Mouse (Mus musculus): Measurements from ENCODE around the gene Chrna1. TPM values are rescaled to one million over a fixed set of nuclear protein-coding genes. Genes with fewer than 3 reads are reported as not detected.

The Chrna1 gene
- not detected for polyA plus RNA-seq (2014; fragmentation: Illumina TruSeq; extraction: RNeasy Lipid Tissue Mini Kit (QIAGEN cat#74804); ENCODE audit: low read depth, low replicate concordance)

GRCm38 (mm10) chr2:73580166-73580565, at the start of gene Chrna1:
Chrna1 (minus strand) TSS chr2:73580338.

GRCm38 (mm10) chr2:73529356-73530330, 50.5 kb downstream of the Chrna1 start, which contains the start of gene Wipf1:
Wipf1 (minus strand) TSS chr2:73529734.

Other genes with a start within 250 kb of the Chrna1 start
- 10.0 TPM for gene Gpr155, start 193.8 kb downstream of the Chrna1 start, polyA plus RNA-seq (2014; fragmentation: Illumina TruSeq; extraction: RNeasy Lipid Tissue Mini Kit (QIAGEN cat#74804); ENCODE audit: low read depth, low replicate concordance)
- gene Wipf1, start 50.6 kb downstream of the Chrna1 start, polyA plus RNA-seq (2014; fragmentation: Illumina TruSeq; extraction: RNeasy Lipid Tissue Mini Kit (QIAGEN cat#74804); ENCODE audit: low read depth, low replicate concordance), result 9.6 TPM
- gene Chn1, start 195.0 kb upstream of the Chrna1 start, polyA plus RNA-seq (2014; fragmentation: Illumina TruSeq; extraction: RNeasy Lipid Tissue Mini Kit (QIAGEN cat#74804); ENCODE audit: low read depth, low replicate concordance), result 34.9 TPM

Measured in heart, adult 10 weeks (tissue).